Mouse (Mus musculus): ENCODE results near the gene Pknox2.

Pknox2 gene

DNA sequence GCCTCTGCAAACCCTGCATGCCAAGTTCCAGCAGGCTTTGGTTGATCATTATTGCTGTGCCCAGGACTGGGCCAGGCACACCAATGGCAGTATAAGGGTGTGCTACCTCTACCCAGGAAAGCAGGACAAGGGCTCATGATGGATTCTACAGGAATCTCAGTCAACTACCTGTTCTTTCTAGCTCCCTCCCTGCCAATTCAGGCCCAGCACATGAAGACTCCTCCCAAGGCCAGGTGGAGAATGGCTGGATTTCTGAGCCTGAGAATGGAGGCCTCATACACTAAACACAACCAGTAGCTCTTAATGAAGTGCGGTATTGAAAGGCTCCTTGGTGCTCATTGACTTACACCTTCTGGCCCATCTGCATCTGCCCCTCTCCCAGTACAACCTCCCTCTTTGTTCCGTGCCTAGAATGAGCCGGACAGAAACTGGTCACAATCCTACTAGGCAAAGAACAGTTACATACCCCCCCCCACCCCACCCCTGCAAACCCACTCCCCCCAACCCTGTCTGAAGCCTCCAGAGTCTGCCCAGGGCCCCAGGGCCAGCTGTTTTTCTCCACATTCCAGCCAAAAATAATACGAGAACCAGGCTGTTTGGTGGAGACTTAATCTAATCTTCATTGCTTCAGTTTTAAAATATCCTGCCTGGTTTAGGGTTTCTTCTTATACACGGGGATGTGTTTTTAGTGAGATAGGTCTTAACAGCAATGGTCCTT, 6.6 kb downstream of the Pknox2 start:
- DNase-seq (ENCODE audit: low spot score), result no peak

GRCm38 (mm10) chr9:37139514-37139913, 7.7 kb downstream of the Pknox2 start:
- no peak for DNase-seq (ENCODE audit: low spot score)

DNA sequence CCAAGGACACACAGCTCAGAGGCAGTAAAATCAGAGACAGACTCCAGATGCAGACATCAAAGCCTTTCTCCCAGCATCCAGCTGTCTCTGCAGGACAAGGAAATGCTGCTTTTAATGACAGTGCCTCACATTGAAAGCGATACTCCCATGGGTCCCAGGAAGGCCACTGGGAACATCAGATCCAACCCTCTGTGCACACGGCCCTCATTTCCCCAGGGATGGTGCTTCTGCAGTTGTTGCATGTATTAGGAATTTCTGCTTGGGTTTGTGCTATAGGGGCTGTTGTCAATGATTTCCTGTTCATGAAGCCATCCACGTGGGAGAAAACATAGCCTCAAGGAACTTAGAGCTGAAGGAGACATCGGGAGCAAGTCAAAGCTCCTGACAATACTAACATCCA, 8.3 kb downstream of the Pknox2 start:
- no peak for DNase-seq (ENCODE audit: low spot score)

DNA sequence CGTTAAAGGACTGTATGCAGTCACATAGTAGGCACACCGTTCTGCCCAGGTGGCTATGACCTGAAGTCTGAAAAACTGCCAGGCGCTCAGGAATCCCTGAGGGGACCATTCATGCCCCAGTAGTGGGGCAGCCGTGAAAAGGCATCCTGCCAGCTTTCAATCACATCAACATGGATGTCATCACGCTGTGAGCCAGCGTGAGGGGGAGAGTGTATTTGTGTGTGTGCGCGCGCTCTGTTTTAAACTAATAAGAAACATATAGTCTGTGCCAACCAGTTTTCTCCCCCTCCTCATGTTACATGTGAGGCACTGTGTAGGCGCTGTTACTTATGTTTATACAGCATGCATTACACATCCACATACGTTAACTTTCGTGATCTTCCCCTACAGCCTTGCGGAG, 10.9 kb downstream of the Pknox2 start:
- no peak for DNase-seq (ENCODE audit: low spot score)

GRCm38 (mm10) chr9:37133495-37133894, 13.7 kb downstream of the Pknox2 start:
- no peak for DNase-seq (ENCODE audit: low spot score)

DNA sequence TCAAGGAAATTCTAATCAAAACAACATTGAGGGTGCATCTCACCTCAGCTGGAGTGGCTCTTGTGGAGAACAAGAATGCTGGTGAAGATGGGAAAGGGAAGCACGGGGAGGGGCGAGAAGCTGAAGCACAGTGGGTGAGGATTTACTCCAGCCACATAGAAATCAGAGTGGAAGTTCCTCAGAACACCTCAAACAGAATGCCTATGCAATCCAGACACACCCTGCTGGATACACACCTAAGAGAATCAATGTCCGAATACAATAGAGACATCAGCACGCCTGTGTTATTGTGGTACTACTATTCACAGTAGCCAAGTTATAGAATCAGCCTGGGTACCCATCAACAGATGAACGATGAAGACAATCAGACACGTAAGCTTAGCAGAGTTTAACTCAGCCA, 18.2 kb downstream of the Pknox2 start:
- DNase-seq (ENCODE audit: low spot score), result no peak

DNA sequence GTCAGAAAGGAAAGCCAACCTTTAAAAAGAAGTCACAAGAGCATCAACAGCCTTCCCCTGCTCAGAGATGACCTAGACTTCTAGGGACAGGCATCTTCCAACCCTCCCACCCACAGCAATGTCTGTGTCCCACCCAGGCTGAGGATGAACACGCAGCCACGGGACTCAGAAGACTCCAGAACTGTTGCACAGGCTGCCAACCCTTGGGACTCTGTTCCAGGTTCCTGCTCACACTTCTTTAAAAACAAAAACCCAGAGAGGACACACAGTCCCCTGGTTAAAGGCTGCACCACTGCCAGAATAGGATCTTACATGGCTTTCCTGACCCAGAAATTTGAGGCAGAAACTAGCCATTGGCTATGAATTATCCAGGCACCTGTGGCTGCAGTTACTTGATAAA, 21.0 kb downstream of the Pknox2 start:
- no peak for DNase-seq (ENCODE audit: low spot score)

- no peak for DNase-seq (ENCODE audit: low spot score)
These were observed 22.3 kb downstream of the Pknox2 start for GRCm38 (mm10) chr9:37124696-37125480.

- DNase-seq (ENCODE audit: low spot score), result no peak
These were observed 23.8 kb downstream of the Pknox2 start for GRCm38 (mm10) chr9:37123384-37123783.

- DNase-seq (ENCODE audit: low spot score), result no peak
These were observed 24.2 kb downstream of the Pknox2 start for GRCm38 (mm10) chr9:37122971-37123370.

- DNase-seq (ENCODE audit: low spot score), result no peak
These were observed 24.8 kb downstream of the Pknox2 start for GRCm38 (mm10) chr9:37122381-37122780.

DNA sequence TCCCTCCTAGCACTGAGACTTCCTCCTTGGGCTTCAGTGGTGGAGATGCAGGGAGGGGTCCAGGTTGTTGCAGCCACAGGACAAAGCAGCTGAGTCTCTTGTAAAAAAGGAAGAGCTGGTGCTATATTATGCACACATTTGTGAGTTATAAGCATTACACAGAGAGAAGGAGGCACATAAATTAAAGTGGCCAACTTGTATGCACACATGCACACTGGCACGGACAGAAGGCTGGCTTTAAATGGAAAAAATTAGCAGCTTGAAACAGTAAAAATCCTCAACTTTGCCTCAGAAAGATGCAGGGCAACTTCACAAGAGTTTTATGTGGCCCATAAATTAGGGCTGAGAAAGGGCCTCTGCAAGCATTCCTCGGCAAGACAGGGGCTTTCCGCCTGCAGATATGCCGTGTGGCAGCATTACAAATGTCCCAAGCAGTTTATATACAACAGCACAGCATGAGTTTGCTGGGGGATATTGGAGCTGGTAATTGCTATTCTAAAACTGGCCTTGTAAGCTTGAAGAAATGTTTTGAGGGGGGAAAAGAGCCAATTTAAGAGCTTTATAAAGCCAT, 25.4 kb downstream of the Pknox2 start:
- DNase-seq (ENCODE audit: low spot score), result no peak

- peak; percentile 21 for DNase-seq (ENCODE audit: low spot score)
These were observed 26.4 kb downstream of the Pknox2 start for GRCm38 (mm10) chr9:37120801-37121200.

GRCm38 (mm10) chr9:37117529-37117928, 29.7 kb downstream of the Pknox2 start:
- no peak for DNase-seq (ENCODE audit: low spot score)

GRCm38 (mm10) chr9:37116632-37117413, 30.4 kb downstream of the Pknox2 start:
- no peak for DNase-seq (ENCODE audit: low spot score)

DNA sequence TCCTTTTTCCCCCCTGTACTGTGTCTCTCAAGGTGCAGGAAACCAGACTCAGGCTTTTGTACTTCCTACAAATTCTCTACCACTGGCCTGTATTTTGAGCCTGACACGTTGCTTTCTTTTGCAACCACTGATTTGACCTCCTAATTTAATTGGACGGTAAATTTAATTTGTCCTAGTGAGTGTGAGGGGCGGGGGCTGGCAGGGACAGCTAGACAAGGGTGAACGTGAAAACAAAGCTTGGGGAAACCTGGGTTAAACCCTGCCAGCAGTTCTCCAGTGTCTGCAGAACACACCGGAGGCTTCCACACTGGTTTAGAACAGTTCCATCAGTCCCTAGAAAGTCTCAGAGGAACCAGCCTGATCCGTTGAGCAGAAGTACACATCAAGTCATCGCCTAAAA, 31.4 kb downstream of the Pknox2 start:
- DNase-seq (ENCODE audit: low spot score), result no peak

DNA sequence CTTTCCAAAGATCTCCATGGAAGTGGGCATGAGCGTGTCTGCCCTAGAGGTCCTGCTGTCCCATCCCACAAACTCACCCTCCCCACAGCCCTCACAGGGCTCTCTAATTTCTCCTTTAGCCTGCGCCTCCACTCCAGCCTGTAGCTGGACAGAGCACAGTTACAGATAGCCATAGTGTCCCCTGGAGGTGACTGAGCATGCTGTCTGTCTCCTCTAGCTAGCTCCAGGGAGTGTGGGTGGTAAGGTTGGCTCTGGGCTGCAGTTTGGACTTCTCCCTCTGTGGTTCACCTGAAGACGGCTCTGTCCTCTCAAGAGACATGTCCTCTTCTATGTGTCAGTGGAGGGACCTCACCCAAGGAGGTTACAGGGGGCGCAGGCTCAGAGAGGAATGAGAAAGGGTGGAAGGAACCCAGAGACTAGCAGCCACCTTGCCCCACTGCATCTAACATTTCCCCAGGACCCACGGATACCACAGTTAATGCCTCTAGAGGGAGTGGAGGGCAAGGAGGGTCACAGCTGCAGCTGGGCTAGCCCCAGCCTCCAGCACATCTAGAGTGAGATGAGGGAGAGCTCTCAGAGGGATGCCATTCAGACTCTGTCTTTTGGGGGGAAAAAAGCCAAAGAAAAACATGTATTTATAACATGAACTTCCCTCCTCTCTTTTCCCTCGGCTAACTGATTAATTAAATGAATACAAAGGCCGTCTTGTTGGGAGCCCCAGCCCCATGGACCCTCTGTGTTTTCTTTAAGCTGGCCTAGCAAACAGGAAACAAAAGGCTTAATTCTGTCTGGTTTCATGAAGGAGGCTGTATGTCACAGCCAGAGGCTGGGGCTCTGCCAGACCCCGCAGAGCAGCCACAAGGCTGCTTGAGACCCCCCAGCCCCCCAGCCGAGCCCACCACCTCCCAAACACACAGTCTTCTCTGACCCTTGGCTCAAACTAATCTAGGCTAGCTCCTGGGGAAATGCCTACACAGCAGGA, 32.6 kb downstream of the Pknox2 start:
- DNase-seq (ENCODE audit: low spot score), result no peak

GRCm38 (mm10) chr9:37107546-37107945, 39.7 kb downstream of the Pknox2 start:
- DNase-seq (ENCODE audit: low spot score), result no peak

DNA sequence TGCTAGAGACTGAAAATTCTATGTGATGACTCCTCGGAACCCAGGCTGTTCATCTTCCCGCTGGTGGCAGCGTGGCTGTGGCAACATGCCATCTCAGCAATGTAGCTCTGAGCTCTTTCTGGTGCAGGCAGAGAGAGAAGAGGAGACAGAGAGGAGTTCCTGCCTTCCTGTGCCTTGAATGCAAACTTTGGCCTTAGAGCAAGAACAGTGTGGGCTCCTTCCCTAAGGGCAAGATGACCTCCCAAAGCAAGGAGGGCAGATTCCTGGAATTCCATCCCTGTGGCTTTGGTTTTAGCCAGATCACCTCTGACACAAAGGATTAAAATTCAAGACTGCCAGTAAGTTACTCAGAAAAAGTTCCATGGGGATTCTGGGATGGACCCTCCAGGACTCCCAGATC, 40.4 kb downstream of the Pknox2 start:
- DNase-seq (ENCODE audit: low spot score), result no peak

DNA sequence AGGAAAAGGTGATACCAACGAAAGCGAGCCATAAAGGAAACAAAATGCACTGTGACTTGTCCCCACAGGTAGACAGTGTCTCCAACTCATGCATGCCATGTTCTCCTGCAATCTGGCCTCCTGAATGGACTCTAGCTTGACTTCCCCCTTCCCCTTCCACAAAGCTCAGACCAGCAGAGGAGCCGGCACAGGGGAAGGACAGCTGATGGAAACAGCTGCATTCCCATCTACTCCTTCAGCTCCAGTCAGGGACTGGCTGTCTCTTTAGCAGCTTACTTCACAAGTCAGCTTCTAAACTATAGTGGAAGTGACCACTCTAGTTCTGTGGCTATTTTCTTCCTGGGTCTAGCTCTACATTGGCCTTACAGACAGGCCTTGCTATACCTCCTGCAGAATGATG, 43.0 kb downstream of the Pknox2 start:
- no peak for DNase-seq (ENCODE audit: low spot score)

GRCm38 (mm10) chr9:37103778-37104177, 43.4 kb downstream of the Pknox2 start:
- DNase-seq (ENCODE audit: low spot score), result no peak
